Mouse (Mus musculus): ENCODE measurements around the gene Gm27029. TPM values are rescaled to one million over a fixed set of nuclear protein-coding genes. Genes with fewer than 3 reads are reported as not detected.
"Not testable (repeated sequence)": the region's sequence is repeated elsewhere in the genome, so short reads cannot be mapped to it uniquely, and the experiment has no call there.

The Gm27029 gene
- polyA plus RNA-seq, 1 experiment from 2014 or later, result 6.7 TPM

- H3K36me3 ChIP-seq, result peaks cover under 1% of the 10 kb centered on the region
- WGBS, result 77% methylated on average over 10 of the region's 10 CpGs
- no peak overlapping the region for H3K4me3 ChIP-seq
- H3K27ac ChIP-seq, result no peak overlapping the region
- ATAC-seq (ENCODE audit: low FRiP score, low read depth), result no peak
- no peak overlapping the region for H3K4me2 ChIP-seq (replicated peaks)
- no peaks in the 10 kb centered on the region for H3K27me3 ChIP-seq (replicated peaks)
- H3K9ac ChIP-seq, result no peak overlapping the region
- no peaks in the 10 kb centered on the region for H3K9me3 ChIP-seq
- H3K4me1 ChIP-seq, result peaks cover 7% of the 10 kb centered on the region
Observed at GRCm38 (mm10) chr11:101452093-101452774, 27.6 kb upstream of the Gm27029 start.

DNA sequence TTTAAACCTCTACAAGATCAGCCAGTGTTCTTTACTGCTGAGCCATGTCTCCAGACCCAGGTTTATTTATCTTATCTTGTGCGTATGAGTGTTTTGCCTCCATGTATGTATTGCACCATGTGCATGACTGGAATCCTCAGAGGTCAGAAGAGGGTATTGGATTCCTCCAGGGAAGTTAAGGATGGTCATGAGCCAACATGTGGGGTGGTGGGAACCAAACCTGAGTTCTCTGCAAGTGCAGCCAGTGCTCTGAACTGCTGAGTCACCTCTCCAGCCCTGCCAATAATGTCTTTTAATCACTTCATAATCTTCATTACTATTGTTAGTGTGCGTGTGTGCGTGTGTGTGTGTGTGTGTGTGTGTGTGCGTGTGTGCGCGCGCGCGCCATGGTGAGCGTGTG, 26.9 kb upstream of the Gm27029 start:
- 93% methylated on average over 10 of the region's 10 CpGs for WGBS
- no peak for ATAC-seq (ENCODE audit: low FRiP score, low read depth)
- peaks cover under 1% of the 10 kb centered on the region; the same call in 1 of the 2 replicates for H3K36me3 ChIP-seq

GRCm38 (mm10) chr11:101450394-101450793, 25.8 kb upstream of the Gm27029 start:
- H3K27ac ChIP-seq, result no peak overlapping the region
- H3K9me3 ChIP-seq, result no peaks in the 10 kb centered on the region
- ATAC-seq (ENCODE audit: low FRiP score, low read depth), result no peak
- WGBS, result 85% methylated on average over 3 of the region's 3 CpGs
- H3K9ac ChIP-seq, result no peak overlapping the region
- no peaks in the 10 kb centered on the region for H3K27me3 ChIP-seq (replicated peaks)
- peaks cover 7% of the 10 kb centered on the region for H3K4me1 ChIP-seq
- peaks cover 8% of the 10 kb centered on the region for H3K36me3 ChIP-seq
- H3K4me3 ChIP-seq, result no peak overlapping the region
- H3K4me2 ChIP-seq (replicated peaks), result no peak overlapping the region

More for the DNA sequence above, 26.9 kb upstream of the Gm27029 start:
- Histone ChIP-seq H3K27ac (no peak overlapping the region), H3K27me3 (replicated peaks) (no peaks in the 10 kb centered on the region), H3K4me2 (replicated peaks) (no peak overlapping the region), H3K9ac (no peak overlapping the region), H3K4me3 (no peak overlapping the region), H3K9me3 (no peaks in the 10 kb centered on the region), H3K4me1 (peaks cover 7% of the 10 kb centered on the region)

GRCm38 (mm10) chr11:101449596-101449995, 25.0 kb upstream of the Gm27029 start:
- not testable (repeated sequence) for H3K9ac ChIP-seq; H3K27me3 ChIP-seq (replicated peaks); H3K9me3 ChIP-seq; H3K4me3 ChIP-seq; H3K4me1 ChIP-seq; H3K27ac ChIP-seq; ATAC-seq (ENCODE audit: low FRiP score, low read depth); H3K4me2 ChIP-seq (replicated peaks)
- 93% methylated on average over 4 of the region's 4 CpGs for WGBS
- peaks cover 14% of the 10 kb centered on the region for H3K36me3 ChIP-seq

GRCm38 (mm10) chr11:101448899-101449298, 24.3 kb upstream of the Gm27029 start:
- Histone ChIP-seq H3K36me3 (peaks cover 21% of the 10 kb centered on the region), H3K4me1 (peaks cover 8% of the 10 kb centered on the region), H3K4me2 (replicated peaks) (0 out of 2 replicates have a peak overlapping the region, but pooled peaks have one; percentile 9), H3K27me3 (replicated peaks) (no peaks in the 10 kb centered on the region), H3K27ac (no peak overlapping the region), H3K9me3 (no peaks in the 10 kb centered on the region), H3K9ac (no peak overlapping the region), H3K4me3 (no peak overlapping the region)
- ATAC-seq (ENCODE audit: low FRiP score, low read depth), result no peak
- 80% methylated on average over 4 of the region's 4 CpGs for WGBS

- no peak for ATAC-seq (ENCODE audit: low FRiP score, low read depth)
- H3K27ac ChIP-seq, result no peak within 1 kb of the TSS
- no peaks in the 10 kb centered on the region for H3K27me3 ChIP-seq (replicated peaks)
- peaks cover 26% of the 10 kb centered on the region for H3K36me3 ChIP-seq
- WGBS, result 34% methylated on average over 10 of the region's 10 CpGs
- peaks cover 14% of the 10 kb centered on the region for H3K4me1 ChIP-seq
- peak within 1 kb of the TSS; percentile 30 for H3K4me2 ChIP-seq (replicated peaks)
- 0 out of 2 replicates have a peak within 1 kb of the TSS, but pooled peaks have one; percentile 5 for H3K4me3 ChIP-seq
- no peak within 1 kb of the TSS for H3K9ac ChIP-seq
- no peaks in the 10 kb centered on the region for H3K9me3 ChIP-seq
Observed at GRCm38 (mm10) chr11:101448274-101448746, 23.7 kb upstream of the Gm27029 start, which contains the start of gene Ifi35. Gene Ifi35, plus strand, starts transcription at chr11:101448407.

DNA sequence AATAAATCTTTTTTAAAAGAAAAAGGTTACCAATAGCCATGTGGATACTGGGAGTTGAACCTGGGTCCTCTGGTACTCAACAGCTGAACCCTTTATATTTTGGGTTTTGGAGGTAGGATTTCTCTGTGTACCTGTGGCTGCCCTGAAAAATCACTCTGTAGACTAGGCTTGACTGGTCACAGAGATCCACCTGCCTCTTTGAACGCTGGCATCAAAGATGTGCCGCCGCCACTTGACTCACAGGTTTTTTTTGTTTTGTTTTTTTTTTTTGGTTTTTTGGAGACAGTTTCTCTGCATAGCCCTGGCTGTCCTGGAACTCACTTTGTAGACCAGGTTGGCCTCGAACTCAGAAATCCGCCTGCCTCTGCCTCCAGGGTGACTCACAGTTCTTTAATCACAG, 23.2 kb upstream of the Gm27029 start:
- peaks cover 17% of the 10 kb centered on the region for H3K4me1 ChIP-seq

GRCm38 (mm10) chr11:101446860-101447259, 22.3 kb upstream of the Gm27029 start:
- not testable (repeated sequence) for ATAC-seq (ENCODE audit: low FRiP score, low read depth); H3K27me3 ChIP-seq (replicated peaks); H3K4me2 ChIP-seq (replicated peaks); H3K27ac ChIP-seq; H3K9ac ChIP-seq; H3K4me3 ChIP-seq; H3K9me3 ChIP-seq
- WGBS, result 90% methylated on average over 8 of the region's 8 CpGs
- peaks cover 26% of the 10 kb centered on the region for H3K36me3 ChIP-seq
- H3K4me1 ChIP-seq, result peaks cover 17% of the 10 kb centered on the region

More for the DNA sequence above, 23.2 kb upstream of the Gm27029 start:
- H3K9ac ChIP-seq, result no peak overlapping the region
- no peak overlapping the region for H3K4me2 ChIP-seq (replicated peaks)
- no peak overlapping the region for H3K27ac ChIP-seq
- no peak overlapping the region for H3K4me3 ChIP-seq
- no peaks in the 10 kb centered on the region for H3K27me3 ChIP-seq (replicated peaks)
- WGBS, result 94% methylated on average over 5 of the region's 5 CpGs
- H3K36me3 ChIP-seq, result peaks cover 26% of the 10 kb centered on the region
- ATAC-seq (ENCODE audit: low FRiP score, low read depth), result no peak
- H3K9me3 ChIP-seq, result no peaks in the 10 kb centered on the region

DNA sequence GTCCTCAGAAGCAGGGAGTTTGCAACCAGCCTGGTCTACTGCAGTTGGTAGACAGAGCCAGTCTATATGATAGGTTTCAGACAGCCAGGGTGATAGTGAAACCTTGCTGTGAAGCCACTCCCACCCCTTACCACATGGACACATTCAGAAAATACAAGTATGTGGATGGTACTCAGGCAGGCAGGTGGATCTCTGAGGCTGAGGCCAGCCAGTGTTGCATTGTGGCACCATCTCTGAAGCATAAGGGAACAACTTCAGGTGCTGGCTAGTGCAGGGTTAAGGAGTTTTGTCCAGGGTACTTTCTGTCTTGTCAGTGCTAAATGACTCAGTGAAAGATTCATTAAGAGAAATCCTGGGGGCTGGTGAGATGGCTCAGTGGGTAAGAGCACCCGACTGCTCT, 21.7 kb upstream of the Gm27029 start:
- 88% methylated on average over 1 of the region's 1 CpGs for WGBS

GRCm38 (mm10) chr11:101442760-101443159, 18.2 kb upstream of the Gm27029 start:
- WGBS, result 2% methylated on average over 14 of the region's 14 CpGs
- no peaks in the 10 kb centered on the region for H3K9me3 ChIP-seq
- ATAC-seq (ENCODE audit: low FRiP score, low read depth), result no peak
- no peaks in the 10 kb centered on the region for H3K27me3 ChIP-seq (replicated peaks)
- H3K4me2 ChIP-seq (replicated peaks), result peak overlapping the region; percentile 87
- peak overlapping the region; percentile 89 for H3K9ac ChIP-seq
- H3K27ac ChIP-seq, result peak overlapping the region; percentile 89
- peaks cover 17% of the 10 kb centered on the region for H3K4me1 ChIP-seq
- H3K36me3 ChIP-seq, result peaks cover 26% of the 10 kb centered on the region
- H3K4me3 ChIP-seq, result peak overlapping the region; percentile 79

More for the DNA sequence above, 21.7 kb upstream of the Gm27029 start:
- Histone ChIP-seq H3K9me3 (no peaks in the 10 kb centered on the region), H3K27me3 (replicated peaks) (no peaks in the 10 kb centered on the region), H3K4me3 (no peak overlapping the region), H3K27ac (no peak overlapping the region), H3K4me2 (replicated peaks) (no peak overlapping the region), H3K36me3 (peaks cover 26% of the 10 kb centered on the region), H3K9ac (no peak overlapping the region), H3K4me1 (peaks cover 17% of the 10 kb centered on the region)
- no peak for ATAC-seq (ENCODE audit: low FRiP score, low read depth)

GRCm38 (mm10) chr11:101442127-101442693, 17.6 kb upstream of the Gm27029 start, which contains the start of gene Rpl27:
Gene Rpl27, plus strand, starts transcription at chr11:101442298.
- Histone ChIP-seq H3K4me2 (replicated peaks) (peak within 1 kb of the TSS; percentile 87), H3K4me1 (peaks cover 17% of the 10 kb centered on the region)
- WGBS, result under 1% methylated on average over 42 of the region's 42 CpGs

DNA sequence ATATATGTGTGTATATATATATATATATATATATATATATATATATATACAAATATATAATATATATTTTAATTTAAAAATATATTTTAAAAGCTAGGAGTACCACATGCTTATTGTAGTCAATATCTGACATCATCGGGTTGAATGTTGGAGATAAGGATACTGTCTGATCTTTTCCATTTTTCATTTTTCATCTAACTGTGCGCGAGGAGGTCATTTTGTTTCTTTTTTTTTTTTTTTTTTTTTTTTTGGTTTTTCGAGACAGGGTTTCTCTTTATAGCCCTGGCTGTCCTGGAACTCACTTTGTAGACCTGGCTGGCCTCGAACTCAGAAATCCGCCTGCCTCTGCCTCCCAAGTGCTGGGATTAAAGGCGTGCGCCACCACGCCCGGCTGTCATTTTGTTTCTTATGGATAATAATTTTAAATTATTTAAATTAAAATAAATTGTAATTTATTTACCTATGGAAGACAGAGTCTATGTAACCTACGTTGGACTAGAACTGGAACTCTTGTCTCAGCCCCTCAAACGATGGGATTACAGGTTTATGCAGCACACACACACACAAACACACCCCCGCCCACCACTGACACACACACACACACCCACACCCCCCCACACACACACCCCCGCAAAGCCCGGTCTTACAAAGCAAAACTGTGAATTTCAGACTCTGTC, 17.0 kb upstream of the Gm27029 start:
- H3K27ac ChIP-seq; H3K27me3 ChIP-seq (replicated peaks); H3K9me3 ChIP-seq; ATAC-seq (ENCODE audit: low FRiP score, low read depth): not testable (repeated sequence)
- Histone ChIP-seq H3K4me3 (peak overlapping the region; percentile 20; the same call in 1 of the 2 replicates), H3K9ac (0 out of 2 replicates have a peak overlapping the region, but pooled peaks have one; percentile 26), H3K36me3 (peaks cover 26% of the 10 kb centered on the region), H3K4me2 (replicated peaks) (peak overlapping the region; percentile 50), H3K4me1 (peaks cover 17% of the 10 kb centered on the region)
- WGBS, result 38% methylated on average over 15 of the region's 15 CpGs

More at GRCm38 (mm10) chr11:101442127-101442693, 17.6 kb upstream of the Gm27029 start, which contains the start of gene Rpl27:
- H3K9me3 ChIP-seq, result no peaks in the 10 kb centered on the region
- no peaks in the 10 kb centered on the region for H3K27me3 ChIP-seq (replicated peaks)
- peaks cover 26% of the 10 kb centered on the region for H3K36me3 ChIP-seq
- peak within 1 kb of the TSS; percentile 79 for H3K4me3 ChIP-seq
- ATAC-seq (ENCODE audit: low FRiP score, low read depth), result peak; percentile 100
- peak within 1 kb of the TSS; percentile 89 for H3K9ac ChIP-seq
- H3K27ac ChIP-seq, result peak within 1 kb of the TSS; percentile 89
